Mouse (Mus musculus): ENCODE results near the gene Gm20518. TPM values are rescaled to one million over a fixed set of nuclear protein-coding genes. Genes with fewer than 3 reads are reported as not detected.

Gene Gm20518
- total and polyA plus RNA-seq, 3 experiments = 0.35 to 0.53 TPM; not detected in 1

DNA sequence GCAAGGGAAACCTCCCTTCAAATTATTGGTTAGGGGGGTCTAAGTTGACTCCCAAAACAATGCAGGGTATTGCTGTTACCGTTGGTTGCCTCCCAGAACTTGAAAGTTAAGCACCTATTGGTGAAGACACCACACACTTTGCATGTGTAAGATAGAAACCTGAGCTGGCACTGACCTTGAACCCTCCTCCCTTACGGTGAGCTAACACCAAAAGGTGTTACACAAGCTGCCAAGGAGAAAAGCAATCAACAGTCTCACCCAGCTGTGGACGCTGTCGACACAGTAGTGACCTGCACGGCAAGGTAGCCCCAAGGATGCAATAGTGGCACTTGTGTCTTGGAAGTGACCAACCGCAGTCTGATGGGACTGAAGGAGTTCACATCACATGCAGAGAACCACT lies 7.4 kb downstream of the Gm20518 start:
- Histone ChIP-seq H3K27me3 (ENCODE audit: control insufficient read depth in 1 of 2, insufficient read depth in 2 of 2, low read length in 2 of 2) (no peaks in the 10 kb centered on the region), H3K9ac (ENCODE audit: control insufficient read depth, low read depth, low read length, poor library complexity, severe bottlenecking) (no peak overlapping the region), H3K4me1 (ENCODE audit: control insufficient read depth in 1 of 2, insufficient read depth in 2 of 2, low read length in 2 of 2) (peaks cover 0 to 4% of the 10 kb centered on the region in 2 experiments; a peak in 1 of 4 replicates), H3K36me3 (ENCODE audit: control insufficient read depth in 1 of 2, insufficient read depth in 2 of 2, low read length in 2 of 2) (peaks cover 0 to 4% of the 10 kb centered on the region in 2 experiments; a peak in 3 of 4 replicates), H3K4me3 (ENCODE audit: control insufficient read depth in 1 of 2, insufficient read depth in 1 of 2, low read depth in 2 of 2, low read length in 2 of 2) (no peak overlapping the region), H3K27ac (ENCODE audit: control insufficient read depth, low read depth, low read length) (no peak overlapping the region), H3K9me3 (replicated peaks; ENCODE audit: insufficient read depth, low read length) (no peaks in the 10 kb centered on the region), H3K79me2 (ENCODE audit: control insufficient read depth, insufficient read depth, low read length, poor library complexity) (peaks cover 43% of the 10 kb centered on the region)
- DNase-seq (ENCODE audit: low read depth, low spot score) = no peak
- TF ChIP-seq MYC (IDR thresholded peaks at IDR 0.05; ENCODE audit: low read depth, low read length) (no peak), GATA1 (IDR thresholded peaks at IDR 0.05; ENCODE audit: low read depth, low read length) (no peak), HCFC1 (IDR thresholded peaks at IDR 0.05; ENCODE audit: low read depth, low read length) (no peak), POLR2AphosphoS5 (IDR thresholded peaks at IDR 0.05; ENCODE audit: borderline replicate concordance, low read depth, low read length) (no peak), ZNF384 (IDR thresholded peaks at IDR 0.05; ENCODE audit: low read depth, low read length) (no peak), JUND (IDR thresholded peaks at IDR 0.05; ENCODE audit: low read depth, low read length) (no peak), MAX (IDR thresholded peaks at IDR 0.05; ENCODE audit: low read length) (no peak), MXI1 (IDR thresholded peaks at IDR 0.05; ENCODE audit: low read depth, low read length) (no peak), RCOR1 (IDR thresholded peaks at IDR 0.05; ENCODE audit: low read depth, low read length) (no peak), TCF12 (IDR thresholded peaks at IDR 0.05; ENCODE audit: low read depth, low read length) (no peak), ETS1 (IDR thresholded peaks at IDR 0.05; ENCODE audit: low read depth, low read length) (no peak), ELF1 (IDR thresholded peaks at IDR 0.05; ENCODE audit: low read depth, low read length) (no peak), USF2 (IDR thresholded peaks at IDR 0.05; ENCODE audit: borderline replicate concordance in 1 of 2, insufficient read depth in 1 of 2, low read depth in 1 of 2, low read length in 2 of 2) (no peak), SIN3A (IDR thresholded peaks at IDR 0.05; ENCODE audit: low read length) (no peak)

DNA sequence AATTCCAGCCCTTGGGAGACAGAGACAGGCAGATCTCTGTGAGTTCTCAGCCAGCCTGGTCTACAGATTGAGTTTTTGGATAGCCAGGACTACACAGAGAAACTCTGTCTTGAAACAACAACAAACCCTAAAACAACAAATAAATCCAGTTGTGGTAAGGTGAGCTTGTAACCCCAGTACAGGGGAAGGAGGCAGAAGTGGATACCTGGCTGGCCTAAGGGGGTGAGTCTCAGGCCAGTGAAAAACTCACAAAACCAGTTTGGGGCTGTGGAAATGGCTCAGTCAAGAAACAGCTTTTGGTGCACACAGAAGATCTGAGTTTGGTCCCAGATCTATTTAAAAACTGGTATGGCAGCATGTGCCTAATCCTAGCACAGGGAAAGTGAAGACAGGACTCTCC lies 9.3 kb downstream of the Gm20518 start:
- no peak overlapping the region for H3K9ac ChIP-seq (ENCODE audit: control insufficient read depth, low read depth, low read length, poor library complexity, severe bottlenecking)
- no peak for DNase-seq (ENCODE audit: low read depth, low spot score)
- peaks cover 0 to 4% of the 10 kb centered on the region in 2 experiments; a peak in 1 of 4 replicates for H3K4me1 ChIP-seq (ENCODE audit: control insufficient read depth in 1 of 2, insufficient read depth in 2 of 2, low read length in 2 of 2)
- no peak for TF ChIP-seq ZMIZ1 (IDR thresholded peaks at IDR 0.05; ENCODE audit: low read depth, low read length)
- TF ChIP-seq MYB (IDR thresholded peaks at IDR 0.05; ENCODE audit: low read depth, low read length) = no peak
- TF ChIP-seq SIN3A (IDR thresholded peaks at IDR 0.05; ENCODE audit: low read length) = no peak
- no peaks in the 10 kb centered on the region for H3K9me3 ChIP-seq (replicated peaks; ENCODE audit: insufficient read depth, low read length)
- H3K4me3 ChIP-seq (ENCODE audit: control insufficient read depth in 1 of 2, insufficient read depth in 1 of 2, low read depth in 2 of 2, low read length in 2 of 2) = no peak overlapping the region
- peaks cover 43% of the 10 kb centered on the region for H3K79me2 ChIP-seq (ENCODE audit: control insufficient read depth, insufficient read depth, low read length, poor library complexity)
- no peaks in the 10 kb centered on the region for H3K27me3 ChIP-seq (ENCODE audit: control insufficient read depth in 1 of 2, insufficient read depth in 2 of 2, low read length in 2 of 2)
- H3K27ac ChIP-seq (ENCODE audit: control insufficient read depth, low read depth, low read length) = no peak overlapping the region
- H3K36me3 ChIP-seq (ENCODE audit: control insufficient read depth in 1 of 2, insufficient read depth in 2 of 2, low read length in 2 of 2) = peaks cover 0 to 3% of the 10 kb centered on the region in 2 experiments; a peak in 3 of 4 replicates

Measured in MEL (cell line).